Comparison of ENCODE assay signal across 7 mouse cellular contexts in the genomic region with DNA sequence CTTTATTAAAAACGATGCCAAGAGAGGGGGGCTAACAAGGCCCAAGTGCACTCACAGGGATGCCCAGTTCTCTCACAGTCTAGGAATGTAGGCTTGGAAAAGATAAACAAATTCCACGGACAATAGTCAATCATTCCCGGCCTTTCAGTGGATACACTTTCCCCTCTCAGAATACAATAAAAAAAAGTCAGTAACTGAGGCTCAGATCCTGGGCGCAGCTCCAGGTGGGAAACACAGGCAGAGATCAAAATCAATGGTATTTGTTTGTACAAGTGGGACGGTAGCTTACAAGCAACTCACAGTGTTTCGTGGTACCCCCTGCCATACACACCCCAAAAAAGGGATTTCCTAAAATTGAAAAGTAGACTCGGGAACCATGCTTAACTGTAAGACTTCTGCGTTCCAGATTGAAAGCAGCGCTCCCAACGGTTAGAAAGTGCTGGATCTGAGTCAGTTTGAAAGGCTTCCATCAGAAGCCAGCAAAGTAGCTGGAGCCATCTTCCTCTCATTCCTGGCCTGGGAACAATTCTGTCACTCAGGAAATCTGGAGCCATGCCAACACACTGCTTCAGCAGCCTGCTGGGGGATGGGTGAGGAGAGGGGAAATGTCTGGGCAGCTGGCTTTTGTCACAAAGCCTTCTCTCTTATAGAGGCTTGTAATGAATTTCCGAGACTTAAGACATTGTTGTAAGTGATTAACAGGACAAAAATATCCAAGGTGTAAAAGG.
DNase-seq lines count a peak whose midpoint lies in the region; ATAC-seq and TF ChIP-seq lines count a peak whose summit lies in the region.

No protein-coding gene starts in this region.

- 24% methylated on average over 11 of the region's 11 CpGs for WGBS in hindbrain, postnatal 0 days
- WGBS in limb, embryonic 11.5 days = 65% methylated on average over 11 of the region's 11 CpGs
- WGBS in midbrain, embryonic 16.5 days = 28% methylated on average over 11 of the region's 11 CpGs

- no peak overlapping the region for H3K9ac ChIP-seq in hindbrain, postnatal 0 days (replicated peaks; ENCODE audit: low read length)
- no peak overlapping the region for H3K9ac ChIP-seq in limb, embryonic 11.5 days (ENCODE audit: low read length)
- no peak overlapping the region for H3K9ac ChIP-seq in midbrain, embryonic 16.5 days (ENCODE audit: low read depth, low read length)

- no peak overlapping the region for H3K4me3 ChIP-seq in hindbrain, postnatal 0 days (ENCODE audit: low read length)
- H3K4me3 ChIP-seq in limb, embryonic 11.5 days (ENCODE audit: low read depth, low read length) = no peak overlapping the region
- H3K4me3 ChIP-seq in midbrain, embryonic 16.5 days (ENCODE audit: low read depth, low read length) = no peak overlapping the region

- peak; percentile 73 for DNase-seq in brain, embryonic 18.5 days (ENCODE audit: low read depth, low spot score)
- peak; percentile 67 for DNase-seq in embryo, embryonic 11.5 days (ENCODE audit: low read depth, low spot score)
- peak; percentile 33 for DNase-seq in gastrocnemius, postnatal 25 days
- DNase-seq in hindbrain, postnatal 0 days (ENCODE audit: low spot score) = peak; percentile 94
- DNase-seq in limb, embryonic 11.5 days (ENCODE audit: low spot score) = peak; percentile 72
- no peak for DNase-seq in spleen, postnatal 4 days (ENCODE audit: low spot score in 2 of 2)

- peak; percentile 23; the same call in 1 of the 2 replicates for TF ChIP-seq CTCF in hindbrain, postnatal 0 days (IDR thresholded peaks at IDR 0.05; ENCODE audit: low read depth)

- no peaks in the 10 kb centered on the region for H3K27me3 ChIP-seq in hindbrain, postnatal 0 days (ENCODE audit: insufficient read depth, low read length)
- H3K27me3 ChIP-seq in limb, embryonic 11.5 days (ENCODE audit: control insufficient read depth, insufficient read depth, low read length) = no peaks in the 10 kb centered on the region
- no peaks in the 10 kb centered on the region for H3K27me3 ChIP-seq in midbrain, embryonic 16.5 days (ENCODE audit: control insufficient read depth, insufficient read depth, low read depth, low read length)

- no peaks in the 10 kb centered on the region for H3K36me3 ChIP-seq in hindbrain, postnatal 0 days (ENCODE audit: insufficient read depth, low read length)
- H3K36me3 ChIP-seq in limb, embryonic 11.5 days (ENCODE audit: control insufficient read depth, insufficient read depth, low read length) = no peaks in the 10 kb centered on the region
- H3K36me3 ChIP-seq in midbrain, embryonic 16.5 days (ENCODE audit: control insufficient read depth, insufficient read depth, low read length) = no peaks in the 10 kb centered on the region

- H3K4me1 ChIP-seq in hindbrain, postnatal 0 days (ENCODE audit: insufficient read depth, low read length) = peaks cover 11% of the 10 kb centered on the region; the same call in 1 of the 2 replicates
- peaks cover 14% of the 10 kb centered on the region; the same call in 1 of the 2 replicates for H3K4me1 ChIP-seq in limb, embryonic 11.5 days (ENCODE audit: control insufficient read depth, insufficient read depth, low read length)
- peaks cover 13% of the 10 kb centered on the region for H3K4me1 ChIP-seq in midbrain, embryonic 16.5 days (ENCODE audit: control insufficient read depth, insufficient read depth, low read length)

- no peaks in the 10 kb centered on the region for H3K9me3 ChIP-seq in hindbrain, postnatal 0 days (ENCODE audit: low read length)
- no peaks in the 10 kb centered on the region for H3K9me3 ChIP-seq in limb, embryonic 11.5 days (ENCODE audit: control insufficient read depth, low read length)
- no peaks in the 10 kb centered on the region for H3K9me3 ChIP-seq in midbrain, embryonic 16.5 days (replicated peaks; ENCODE audit: control insufficient read depth, low read length, poor library complexity, severe bottlenecking)

- peak overlapping the region; percentile 31 for H3K4me2 ChIP-seq in hindbrain, postnatal 0 days (ENCODE audit: low read depth, low read length)
- H3K4me2 ChIP-seq in limb, embryonic 11.5 days (ENCODE audit: low read depth, severe bottlenecking) = no peak overlapping the region
- H3K4me2 ChIP-seq in midbrain, embryonic 16.5 days (ENCODE audit: low read length) = no peak overlapping the region

- peak; percentile 90 for ATAC-seq in hindbrain, postnatal 0 days
- ATAC-seq in limb, embryonic 11.5 days (ENCODE audit: insufficient number of reproducible peaks, low FRiP score, low TSS enrichment, low read depth) = peak; percentile 80
- ATAC-seq in midbrain, embryonic 16.5 days = peak; percentile 87

- peak overlapping the region; percentile 54; the same call in 1 of the 2 replicates for H3K27ac ChIP-seq in hindbrain, postnatal 0 days
- H3K27ac ChIP-seq in limb, embryonic 11.5 days (replicated peaks; ENCODE audit: low read depth, low read length) = no peak overlapping the region
- H3K27ac ChIP-seq in midbrain, embryonic 16.5 days (ENCODE audit: low read length) = peak overlapping the region; percentile 71

Comparison
In these comparisons a context has a peak if more than half of its experiments do, and no peak if none do; other contexts are left out.
1. DNase-seq: peak in brain, embryonic 18.5 days (single experiment), embryo, embryonic 11.5 days (single experiment), gastrocnemius, postnatal 25 days (single experiment), hindbrain, postnatal 0 days (single experiment) and limb, embryonic 11.5 days (single experiment); none in spleen, postnatal 4 days (0 of 2).
2. Peak in every context shown above with its lines, with median percentiles within 50 percentile points of each other: ATAC-seq.